Mouse (Mus musculus): ENCODE data around the gene Ugt2b34.
A peak's percentile ranks its signal among the peaks of the same experiment; 100 is the strongest.
"Not testable (repeated sequence)": the region's sequence is repeated elsewhere in the genome, so short reads cannot be mapped to it uniquely, and the experiment has no call there.

Ugt2b34 gene

GRCm38 (mm10) chr5:86906758-86907157 is at the start of gene Ugt2b34:
Gene Ugt2b34 (minus strand): TSS chr5:86906937.
- no peak for DNase-seq (ENCODE audit: low spot score)

GRCm38 (mm10) chr5:86942111-86942510 is 35.4 kb upstream of the Ugt2b34 start:
- no peak for DNase-seq (ENCODE audit: low spot score)

- no peak for DNase-seq (ENCODE audit: low spot score)
Measured at GRCm38 (mm10) chr5:86926426-86926825, 19.7 kb upstream of the Ugt2b34 start, which contains the start of gene Ugt2b1. Gene Ugt2b1 (minus strand): TSS chr5:86926530.

GRCm38 (mm10) chr5:86920661-86921233 is 14.0 kb upstream of the Ugt2b34 start:
- DNase-seq (ENCODE audit: low spot score), result no peak

- DNase-seq (ENCODE audit: low spot score), result no peak
Measured at GRCm38 (mm10) chr5:86911357-86912099, 4.8 kb upstream of the Ugt2b34 start.

GRCm38 (mm10) chr5:86910770-86911169 is 4.0 kb upstream of the Ugt2b34 start:
- no peak for DNase-seq (ENCODE audit: low spot score)

- DNase-seq (ENCODE audit: low spot score), result no peak
Measured at GRCm38 (mm10) chr5:86889933-86890332, 16.8 kb downstream of the Ugt2b34 start.

GRCm38 (mm10) chr5:86888420-86888819 is 18.3 kb downstream of the Ugt2b34 start:
- no peak for DNase-seq (ENCODE audit: low spot score)

GRCm38 (mm10) chr5:86887081-86887480 is 19.7 kb downstream of the Ugt2b34 start:
- no peak for DNase-seq (ENCODE audit: low spot score)

- DNase-seq (ENCODE audit: low spot score), result no peak
Measured at GRCm38 (mm10) chr5:86886620-86887019, 20.1 kb downstream of the Ugt2b34 start.

- DNase-seq (ENCODE audit: low spot score), result no peak
Measured at GRCm38 (mm10) chr5:86871877-86872276, 34.9 kb downstream of the Ugt2b34 start.

GRCm38 (mm10) chr5:86858336-86858735 is 48.4 kb downstream of the Ugt2b34 start:
- DNase-seq (ENCODE audit: low spot score), result no peak

- no peak for DNase-seq (ENCODE audit: low spot score)
Measured at GRCm38 (mm10) chr5:86857682-86858081, 49.1 kb downstream of the Ugt2b34 start.

GRCm38 (mm10) chr5:86856505-86856904 is 50.2 kb downstream of the Ugt2b34 start:
- peak; percentile 60 for DNase-seq (ENCODE audit: low spot score)

GRCm38 (mm10) chr5:86851658-86852057 is 55.1 kb downstream of the Ugt2b34 start:
- no peak for DNase-seq (ENCODE audit: low spot score)

- no peak for DNase-seq (ENCODE audit: low spot score)
Measured at GRCm38 (mm10) chr5:86850104-86850503, 56.6 kb downstream of the Ugt2b34 start.

- not testable (repeated sequence) for DNase-seq (ENCODE audit: low spot score)
Measured at GRCm38 (mm10) chr5:86841261-86841660, 65.5 kb downstream of the Ugt2b34 start.

GRCm38 (mm10) chr5:86840207-86840606 is 66.5 kb downstream of the Ugt2b34 start:
- DNase-seq (ENCODE audit: low spot score), result no peak
